Mouse (Mus musculus): Measurements from ENCODE around the gene Wfdc1. TPM values are rescaled to one million over a fixed set of nuclear protein-coding genes. Genes with fewer than 3 reads are reported as not detected.

Wfdc1 gene
- total and polyA plus RNA-seq, 3 experiments: not detected

GRCm38 (mm10) chr8:119669284-119669683 lies 3.1 kb downstream of the Wfdc1 start:
- Histone ChIP-seq H3K36me3 (ENCODE audit: control insufficient read depth in 1 of 2, insufficient read depth in 2 of 2, low read length in 2 of 2) (no peaks in the 10 kb centered on the region), H3K9me3 (replicated peaks; ENCODE audit: insufficient read depth, low read length) (no peaks in the 10 kb centered on the region), H3K4me3 (ENCODE audit: control insufficient read depth in 1 of 2, insufficient read depth in 1 of 2, low read depth in 2 of 2, low read length in 2 of 2) (no peak overlapping the region), H3K79me2 (ENCODE audit: control insufficient read depth, insufficient read depth, low read length, poor library complexity) (no peaks in the 10 kb centered on the region), H3K27ac (ENCODE audit: control insufficient read depth, low read depth, low read length) (no peak overlapping the region), H3K4me1 (ENCODE audit: control insufficient read depth in 1 of 2, insufficient read depth in 2 of 2, low read length in 2 of 2) (no peaks in the 10 kb centered on the region), H3K9ac (ENCODE audit: control insufficient read depth, low read depth, low read length, poor library complexity, severe bottlenecking) (no peak overlapping the region), H3K27me3 (ENCODE audit: control insufficient read depth in 1 of 2, insufficient read depth in 2 of 2, low read length in 2 of 2) (peaks cover 0 to 11% of the 10 kb centered on the region in 2 experiments)
- DNase-seq (ENCODE audit: low read depth, low spot score): peak; percentile 39
- TF ChIP-seq MAX (IDR thresholded peaks at IDR 0.05; ENCODE audit: low read length) (no peak), POLR2A (IDR thresholded peaks at IDR 0.05; ENCODE audit: control insufficient read depth in 1 of 2, insufficient read depth in 1 of 2, low read depth in 1 of 2, low read length in 2 of 2, poor library complexity in 1 of 2) (no peak), USF1 (IDR thresholded peaks at IDR 0.05; ENCODE audit: low read depth, low read length) (0 out of 2 replicates have a peak, but pooled peaks have one; percentile 37), MEF2A (IDR thresholded peaks at IDR 0.05; ENCODE audit: extremely low read depth, insufficient replicate concordance, low read depth, low read length, poor library complexity, severe bottlenecking) (no peak), SIN3A (IDR thresholded peaks at IDR 0.05; ENCODE audit: low read length) (no peak), SMC3 (IDR thresholded peaks at IDR 0.05; ENCODE audit: low read depth, low read length) (0 out of 2 replicates have a peak, but pooled peaks have one; percentile 12), CTCF (IDR thresholded peaks at IDR 0.05 in 2 of 3, conservative IDR thresholded peaks at IDR 0.05 in 1 of 3; ENCODE audit: control insufficient read depth in 1 of 3, insufficient read depth in 1 of 3, low read depth in 2 of 3, low read length in 3 of 3, poor library complexity in 1 of 3, severe bottlenecking in 1 of 3) (peak; percentile 68 to 81 (median 74)), RAD21 (IDR thresholded peaks at IDR 0.05; ENCODE audit: low read depth, low read length) (no peak; the same call in 1 of the 2 replicates), ZMIZ1 (IDR thresholded peaks at IDR 0.05; ENCODE audit: low read depth, low read length) (no peak)

GRCm38 (mm10) chr8:119670419-119671091 lies 4.4 kb downstream of the Wfdc1 start:
- Histone ChIP-seq H3K79me2 (ENCODE audit: control insufficient read depth, insufficient read depth, low read length, poor library complexity) (no peaks in the 10 kb centered on the region), H3K27me3 (ENCODE audit: control insufficient read depth in 1 of 2, insufficient read depth in 2 of 2, low read length in 2 of 2) (peaks cover 0 to 5% of the 10 kb centered on the region in 2 experiments), H3K27ac (ENCODE audit: control insufficient read depth, low read depth, low read length) (no peak overlapping the region), H3K9ac (ENCODE audit: control insufficient read depth, low read depth, low read length, poor library complexity, severe bottlenecking) (no peak overlapping the region), H3K9me3 (replicated peaks; ENCODE audit: insufficient read depth, low read length) (no peaks in the 10 kb centered on the region), H3K4me1 (ENCODE audit: control insufficient read depth in 1 of 2, insufficient read depth in 2 of 2, low read length in 2 of 2) (no peaks in the 10 kb centered on the region), H3K4me3 (ENCODE audit: control insufficient read depth in 1 of 2, insufficient read depth in 1 of 2, low read depth in 2 of 2, low read length in 2 of 2) (no peak overlapping the region), H3K36me3 (ENCODE audit: control insufficient read depth in 1 of 2, insufficient read depth in 2 of 2, low read length in 2 of 2) (no peaks in the 10 kb centered on the region)
- TF ChIP-seq ETS1 (IDR thresholded peaks at IDR 0.05; ENCODE audit: low read depth, low read length) (peak; percentile 49; the same call in 1 of the 2 replicates), MEF2A (IDR thresholded peaks at IDR 0.05; ENCODE audit: extremely low read depth, insufficient replicate concordance, low read depth, low read length, poor library complexity, severe bottlenecking) (no peak), NRF1 (IDR thresholded peaks at IDR 0.05; ENCODE audit: insufficient read depth, low read depth, low read length, poor library complexity, severe bottlenecking) (no peak), RCOR1 (IDR thresholded peaks at IDR 0.05; ENCODE audit: low read depth, low read length) (no peak)
- peak; percentile 26 for DNase-seq (ENCODE audit: low read depth, low spot score)

Measured in MEL (cell line).